Mouse (Mus musculus) gastrocnemius, postnatal 4 days (tissue): ENCODE measurements around the gene Nfatc2. TPM values are rescaled to one million over a fixed set of nuclear protein-coding genes. Genes with fewer than 3 reads are reported as not detected.

ENCODE experiments used
- DNase-seq, 2 experiments: peaks; one replicate each; pipeline ENCODE4 v3.0.0; 2021 to 2022; ENCODE audit warnings: low spot score in 2 of 2, mixed read lengths in 2 of 2
- long read RNA-seq, 2 experiments: library from polyadenylated mRNA; stranded (forward); transcript quantifications; one replicate each; pipeline ENCODE4 v2.0.0; 2021
- total RNA-seq, 2 experiments: library from RNA; stranded (reverse); gene quantifications; 2 replicates each; pipeline ENCODE4 v1.2.3; 2021

Gene Nfatc2
- total RNA-seq, result 10 to 100 TPM; 23.5 to 24.7 TPM
- long read RNA-seq, experiment 1, full-length matches to known transcripts, result 7 of 11 reads
- long read RNA-seq, experiment 1, partial matches to known transcripts, result 3 of 11 reads
- long read RNA-seq, experiment 1, other reads (novel, unspliced or antisense), result 1 of 11 reads
- long read RNA-seq, experiment 2, transcript Nfatc2-201 (7 exons, 2,310 nt), result major isoform, 7 of 15 reads
- long read RNA-seq, experiment 2, partial matches to known transcripts, result 6 of 15 reads
- long read RNA-seq, experiment 2, other reads (novel, unspliced or antisense), result 2 of 15 reads

DNA sequence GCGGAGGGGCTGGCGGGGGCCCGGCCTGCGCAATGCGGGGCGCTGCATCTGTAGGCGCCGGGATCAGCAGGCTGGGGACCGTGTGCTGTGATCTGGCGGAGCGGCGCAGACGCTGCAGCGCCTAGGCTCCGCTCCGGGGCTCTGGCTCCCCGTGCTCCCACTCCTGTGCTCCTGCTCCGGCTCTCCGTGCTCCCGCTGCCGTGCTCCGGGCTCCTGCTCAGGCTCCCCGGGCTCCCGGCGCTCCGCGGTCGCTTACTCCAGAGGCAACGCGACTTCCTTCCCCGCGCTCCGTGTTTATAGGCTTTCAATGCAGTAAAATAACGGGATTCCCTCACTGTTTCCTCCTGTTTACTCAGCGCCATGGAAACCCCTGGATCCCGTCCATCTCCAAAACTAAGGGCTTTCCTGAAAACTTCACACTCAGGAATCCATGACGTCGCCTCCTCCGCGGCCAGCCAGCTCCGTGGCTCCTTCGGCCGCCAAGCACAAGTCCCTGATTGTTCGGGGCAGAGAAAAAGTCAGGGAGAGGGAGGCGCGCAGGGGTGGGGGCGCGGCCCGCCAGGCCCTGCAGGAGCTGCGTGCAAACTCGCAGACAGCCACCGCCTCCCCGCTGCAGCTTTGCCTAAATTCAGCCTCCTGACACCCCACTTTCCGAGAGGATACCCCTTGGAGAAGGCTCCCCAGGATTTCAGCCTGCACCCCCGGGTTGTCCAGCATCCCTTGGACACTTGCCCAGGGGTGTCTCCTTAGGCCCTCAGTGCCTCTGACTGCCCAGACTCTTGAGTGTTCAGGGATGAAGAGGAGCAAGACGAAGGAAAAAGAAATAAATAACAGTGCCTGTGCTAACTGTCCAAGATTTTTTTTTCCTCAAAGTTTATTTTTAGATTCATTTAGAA lies at the start of gene Nfatc2:
Gene Nfatc2, minus strand, starts transcription at position 167 of the 896 bp plus-strand sequence.
- peak; percentile 82 to 92 for DNase-seq

DNA sequence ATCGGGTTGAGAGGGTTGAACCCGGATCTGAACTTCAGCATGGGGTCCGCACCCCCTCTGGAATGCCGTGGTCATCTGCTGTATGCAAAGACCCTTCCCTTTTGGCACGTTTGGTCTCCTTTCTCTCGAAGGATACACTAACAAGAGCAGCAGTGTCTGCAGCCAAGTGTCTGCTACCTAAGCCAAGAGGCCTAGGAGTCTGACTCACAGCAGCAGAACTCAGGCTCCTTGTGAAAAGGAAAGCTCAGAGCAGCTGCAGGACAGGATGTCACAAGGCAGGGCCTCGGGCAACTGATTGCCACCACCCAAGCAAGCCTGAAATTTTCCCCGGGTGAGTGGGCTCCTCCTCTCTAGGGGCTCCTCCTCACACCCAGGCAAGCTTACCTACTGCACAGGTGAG lies 46.7 kb upstream of the Nfatc2 start:
- DNase-seq, result no peak

DNA sequence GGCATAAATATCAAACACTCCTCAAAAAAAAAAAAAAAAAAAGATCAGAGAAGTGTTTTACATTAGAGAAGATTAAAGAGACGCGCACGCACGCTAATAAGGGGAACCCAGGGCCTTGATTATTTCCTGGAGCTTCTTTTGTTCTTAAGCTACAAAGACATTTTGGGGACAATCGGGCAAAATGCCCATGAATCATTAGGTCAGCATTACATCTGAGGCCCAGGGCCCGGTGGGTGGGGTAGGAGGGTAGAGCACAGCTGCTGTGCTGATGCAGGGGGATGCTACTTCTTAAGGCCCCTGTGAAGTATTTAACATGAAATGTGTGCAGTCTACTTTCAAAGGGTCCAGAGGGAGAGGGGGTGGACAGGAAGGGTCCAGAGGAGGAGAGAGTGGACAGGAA lies 43.4 kb upstream of the Nfatc2 start:
- DNase-seq, result no peak

DNA sequence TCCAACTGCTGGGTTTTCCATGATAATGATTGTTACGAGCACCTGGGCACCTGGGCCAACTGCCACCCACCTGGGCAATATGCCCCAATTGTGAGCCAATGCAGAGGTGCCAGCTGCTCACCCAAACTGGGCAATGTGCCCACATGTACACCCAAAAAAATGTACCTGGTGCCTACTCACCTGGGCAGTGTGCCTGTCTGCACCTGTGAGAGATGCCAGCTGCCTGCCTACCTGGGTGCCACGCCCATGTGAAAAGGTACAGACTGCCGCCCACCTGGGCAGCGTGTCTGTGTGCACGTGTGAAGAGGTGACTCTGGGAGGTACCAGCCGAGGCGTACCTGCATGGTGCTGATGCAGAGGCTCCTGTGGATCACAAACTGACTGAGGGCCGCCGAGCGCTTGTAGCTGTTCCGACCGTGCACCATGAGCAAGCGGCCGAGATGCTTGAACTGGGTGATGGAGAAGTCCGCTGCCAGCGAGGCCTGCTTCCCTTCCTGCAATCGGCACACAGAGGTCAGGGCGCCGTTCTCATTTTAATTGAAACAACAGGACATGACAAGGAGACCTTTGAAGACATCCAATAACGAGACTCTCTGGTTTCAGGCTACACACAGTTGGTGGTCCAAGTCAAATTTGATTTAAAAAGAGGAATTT lies 42.2 kb upstream of the Nfatc2 start:
- DNase-seq, result no peak

DNA sequence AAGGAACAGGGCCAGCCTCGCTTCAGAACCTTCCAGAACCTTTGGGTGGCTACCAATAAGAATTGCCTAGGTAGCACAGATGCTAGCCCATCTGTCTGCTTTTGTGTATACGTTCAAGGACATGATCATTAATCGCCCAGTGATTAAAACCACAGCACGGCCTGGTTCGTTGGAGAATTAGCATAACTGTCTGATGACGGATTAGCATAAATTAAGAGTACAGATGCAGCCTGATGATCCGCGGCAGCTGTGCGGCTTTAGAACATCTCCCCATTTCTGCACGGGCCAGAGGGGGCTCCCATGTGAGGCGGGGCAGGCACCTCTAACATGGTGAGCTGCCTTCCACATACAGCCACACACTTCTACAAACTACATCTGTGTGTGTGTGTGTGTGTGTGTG lies 40.7 kb upstream of the Nfatc2 start:
- no peak for DNase-seq

DNA sequence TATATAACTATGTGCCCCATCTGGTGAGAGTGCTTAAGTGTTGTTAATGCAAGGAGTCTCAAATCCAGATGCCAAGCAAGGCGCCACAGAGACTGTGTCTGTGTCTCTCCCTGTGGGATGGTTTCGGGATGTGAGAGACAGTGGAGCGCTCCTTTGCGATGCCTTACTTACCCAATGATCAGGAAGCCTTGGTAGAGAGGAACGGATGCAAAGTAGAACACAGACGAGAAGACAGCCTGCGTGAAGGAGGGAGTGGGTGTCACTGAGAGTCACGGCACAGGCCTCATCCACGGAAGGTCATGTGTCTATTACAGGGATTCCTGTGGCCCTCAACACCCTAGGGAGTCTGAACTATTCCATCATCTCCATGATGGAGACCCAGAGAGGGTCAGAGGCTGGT lies 39.0 kb upstream of the Nfatc2 start:
- DNase-seq, result no peak

DNA sequence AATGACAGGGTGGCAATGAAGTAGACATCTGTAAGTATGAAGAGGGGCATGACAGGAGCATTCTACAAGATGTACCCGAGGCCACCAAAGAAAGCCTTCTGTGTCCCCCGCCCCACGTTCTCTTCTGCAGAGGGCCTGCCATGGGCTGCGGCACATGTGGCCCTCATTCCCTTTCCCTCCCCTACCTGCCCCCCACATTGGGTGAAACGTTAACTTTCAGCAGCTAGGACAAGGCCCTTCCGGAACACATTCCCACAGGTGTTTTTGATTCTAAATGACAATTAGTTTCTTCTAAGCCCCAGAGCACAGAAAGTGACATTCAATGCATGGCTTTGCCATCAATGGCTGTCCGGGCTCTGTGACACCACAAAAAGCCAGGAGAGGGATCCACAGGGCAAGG lies 33.4 kb upstream of the Nfatc2 start:
- no peak for DNase-seq

DNA sequence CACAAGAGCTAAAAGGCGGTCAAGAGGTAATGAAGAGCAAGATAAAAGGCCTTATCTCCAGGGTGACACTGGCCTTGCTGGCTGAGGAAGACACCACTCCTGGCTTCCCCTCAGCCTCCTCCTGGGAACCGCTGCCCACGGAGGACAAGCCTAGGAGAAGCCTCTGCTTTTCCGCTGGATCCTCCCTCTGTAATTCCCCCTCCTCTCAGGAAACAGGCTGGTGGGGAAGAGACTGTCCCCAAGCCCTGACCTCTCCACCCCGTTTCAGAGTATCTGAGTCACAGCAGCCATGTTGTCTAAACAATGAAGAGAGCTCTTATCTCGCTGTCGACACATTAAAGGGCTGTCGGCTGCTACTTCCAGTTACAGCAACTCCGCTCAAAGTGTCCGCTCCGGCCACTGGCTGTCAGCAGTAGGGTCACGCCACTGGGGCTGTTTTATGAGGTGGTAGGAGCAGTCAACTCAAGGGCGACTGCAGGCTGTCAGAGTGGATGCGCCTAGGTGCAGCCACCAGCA lies 31.9 kb upstream of the Nfatc2 start:
- DNase-seq, result no peak

DNA sequence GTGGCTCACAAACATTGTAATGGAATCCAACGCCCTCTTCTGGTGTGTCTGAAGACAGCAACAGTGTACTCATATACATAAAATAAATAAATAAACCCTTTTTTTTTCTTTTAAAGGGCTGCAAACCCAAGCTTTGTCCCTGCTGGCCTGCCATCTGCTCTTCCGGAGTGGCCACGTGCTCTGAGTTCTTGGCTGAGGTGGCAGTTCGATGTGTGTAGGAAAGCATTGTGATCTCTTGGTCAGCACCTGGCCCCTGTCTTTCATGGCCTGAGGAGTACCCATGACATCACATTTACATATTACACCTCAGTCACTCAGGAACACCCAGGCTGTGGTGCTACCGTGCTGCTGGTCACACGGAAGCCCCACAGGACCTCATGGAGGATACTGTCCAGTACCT lies 31.1 kb upstream of the Nfatc2 start:
- no peak for DNase-seq

DNA sequence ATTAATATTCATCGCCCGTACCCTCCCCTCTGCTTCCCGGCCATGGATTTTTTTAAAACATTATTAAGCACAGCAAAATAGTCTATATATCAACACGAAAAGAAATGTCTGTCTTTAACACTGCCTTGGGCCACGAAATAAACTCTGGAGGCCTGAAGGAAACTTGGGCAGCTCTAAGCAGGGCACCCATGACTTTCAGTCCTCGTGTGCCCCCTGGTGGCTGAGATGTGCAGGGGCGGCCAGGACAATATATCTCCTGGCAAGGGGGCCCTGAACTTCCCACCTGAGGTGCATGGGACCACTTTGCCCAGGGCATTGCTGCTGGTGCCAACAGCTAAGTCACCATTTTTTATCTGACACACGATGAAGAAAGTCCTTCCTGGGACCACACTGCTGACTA lies 27.3 kb upstream of the Nfatc2 start:
- peak; percentile 77 to 83 for DNase-seq

DNA sequence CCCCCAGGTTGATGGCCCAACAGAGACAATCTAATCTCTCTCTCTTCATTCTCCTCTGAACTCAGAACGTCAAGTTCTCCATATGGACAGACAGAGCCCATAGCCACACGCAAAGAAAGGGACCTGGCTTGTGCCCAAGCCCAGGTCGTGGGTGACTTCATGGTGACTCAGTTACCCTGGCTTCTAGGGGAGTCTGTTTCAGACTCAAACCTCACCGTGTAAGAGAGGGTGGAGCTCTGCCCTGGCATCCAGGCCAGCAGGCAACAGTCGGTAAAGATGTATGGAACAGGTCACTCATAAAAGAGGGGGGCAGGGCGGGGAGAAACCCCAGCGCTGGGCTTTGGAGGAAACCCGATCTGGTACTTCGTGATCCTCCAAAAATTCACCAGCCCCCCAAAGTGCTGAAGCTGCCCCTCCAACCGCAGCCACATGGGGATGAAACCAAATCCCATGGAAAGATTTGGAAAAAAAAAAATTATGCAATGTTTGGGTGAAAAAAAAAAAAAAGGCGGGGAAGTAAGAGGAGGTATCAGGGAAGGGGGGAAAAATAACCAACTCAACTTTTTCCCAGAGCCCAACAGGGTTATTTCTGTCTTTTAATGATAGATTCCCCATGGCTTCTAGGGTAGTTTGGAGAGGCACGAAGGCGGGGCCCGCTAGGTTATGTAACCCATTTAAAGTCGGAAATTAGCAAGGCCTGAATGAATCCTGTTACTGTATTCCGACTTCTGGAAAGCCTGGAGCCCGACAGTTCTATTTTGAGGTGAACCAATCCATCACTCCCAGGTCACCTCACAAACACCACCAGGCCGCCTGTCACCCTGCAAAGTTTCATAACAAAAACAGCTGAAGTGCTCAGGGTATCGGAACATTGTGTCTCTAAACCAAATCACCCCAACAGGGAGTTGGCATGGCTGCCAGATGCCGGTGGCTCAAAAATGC lies 26.6 kb upstream of the Nfatc2 start:
- no peak for DNase-seq

DNA sequence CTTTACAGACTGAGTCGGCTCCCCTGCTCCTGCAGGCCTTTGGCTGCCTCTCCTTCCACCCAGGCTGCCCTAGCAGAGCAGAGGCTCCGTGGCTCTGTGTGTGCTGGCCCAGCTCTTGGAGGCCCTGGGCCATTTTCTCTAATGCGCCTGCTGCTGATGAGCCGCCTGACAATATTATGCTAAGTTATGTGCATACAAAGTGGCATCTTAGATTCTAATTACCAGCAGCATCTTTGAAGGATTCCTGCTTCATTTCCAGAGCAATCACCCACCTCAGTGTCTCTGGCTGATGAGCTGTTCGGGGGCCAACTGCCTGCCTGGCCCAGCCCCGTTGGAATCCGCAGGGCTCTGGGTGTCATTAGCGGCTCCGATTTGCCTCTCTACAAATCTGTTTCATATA lies 24.9 kb upstream of the Nfatc2 start:
- DNase-seq, result no peak

DNA sequence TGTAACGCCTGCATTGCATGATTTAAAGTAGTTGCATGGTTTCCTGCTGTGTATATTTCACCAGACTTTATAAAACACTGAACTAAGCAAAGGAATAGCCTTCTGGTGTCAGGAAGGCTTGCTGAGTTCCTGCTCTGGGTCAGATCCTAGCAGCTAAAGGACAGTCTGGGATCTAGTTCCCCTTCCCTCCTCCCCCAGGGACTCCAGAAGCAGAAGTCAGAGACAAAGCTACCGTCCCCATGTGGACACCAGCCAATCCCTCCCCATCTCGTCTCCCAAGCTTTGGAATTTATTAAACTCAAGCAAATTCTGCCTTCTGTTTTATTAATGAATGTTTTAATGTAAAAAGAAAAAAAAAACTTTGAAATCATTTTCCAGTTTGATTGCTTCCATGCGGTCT lies 23.6 kb upstream of the Nfatc2 start:
- DNase-seq, result no peak

DNA sequence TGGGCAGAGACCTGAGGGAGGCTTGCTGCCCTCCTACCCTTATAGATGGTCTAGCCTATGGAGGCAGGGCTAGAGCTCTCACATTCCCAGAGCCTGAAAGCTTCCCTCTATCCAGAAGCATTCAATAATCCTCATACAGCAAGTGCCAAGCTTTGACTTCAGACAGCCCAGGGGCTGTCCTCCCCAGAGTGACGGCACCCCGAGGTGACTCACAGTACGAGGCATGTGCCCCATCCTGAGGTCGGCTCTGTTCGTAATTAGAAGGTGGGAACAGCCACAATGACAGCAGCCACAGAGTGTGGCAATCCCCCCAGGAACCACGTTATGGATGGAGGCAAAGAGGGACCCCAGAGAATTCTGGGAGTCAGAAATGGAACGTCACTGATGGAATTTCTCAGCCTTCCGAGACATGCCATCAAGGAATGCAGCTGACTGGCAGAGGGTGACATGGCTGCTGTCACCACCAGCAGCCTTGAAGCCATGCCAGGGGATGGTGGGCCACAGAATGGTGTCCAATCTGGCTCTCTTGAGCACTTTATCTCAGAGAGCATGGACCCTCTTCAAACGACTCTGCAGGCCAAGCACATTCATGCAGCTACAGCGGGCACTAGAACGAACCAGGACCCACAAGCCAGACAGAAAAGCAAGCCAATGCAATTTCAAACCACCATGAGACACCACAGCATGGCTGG lies 19.8 kb upstream of the Nfatc2 start:
- no peak for DNase-seq

DNA sequence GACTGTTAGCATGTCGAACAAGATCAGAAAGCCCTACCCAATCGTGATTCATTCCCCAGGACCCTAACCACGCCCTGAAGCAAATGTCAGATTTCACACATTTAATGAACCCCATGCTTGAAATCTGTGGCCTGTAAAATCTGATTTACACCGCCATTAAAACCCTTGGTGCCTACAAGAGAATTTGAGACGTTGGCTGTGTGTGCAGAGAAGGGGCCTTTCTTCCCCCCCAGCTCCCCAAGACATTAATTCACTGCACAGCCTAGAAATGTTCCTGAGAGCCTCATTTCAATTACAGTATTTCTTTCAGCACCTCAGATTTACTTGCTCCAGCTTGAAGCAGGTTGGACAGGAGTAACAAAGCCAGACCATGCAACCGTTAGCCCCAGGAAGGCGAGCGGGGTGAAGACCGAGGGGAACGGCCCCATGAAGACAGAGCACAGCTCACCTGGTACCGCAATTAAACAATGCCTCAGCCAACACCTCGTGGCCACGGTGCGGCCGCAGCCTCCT lies 16.8 kb upstream of the Nfatc2 start:
- no peak for DNase-seq

DNA sequence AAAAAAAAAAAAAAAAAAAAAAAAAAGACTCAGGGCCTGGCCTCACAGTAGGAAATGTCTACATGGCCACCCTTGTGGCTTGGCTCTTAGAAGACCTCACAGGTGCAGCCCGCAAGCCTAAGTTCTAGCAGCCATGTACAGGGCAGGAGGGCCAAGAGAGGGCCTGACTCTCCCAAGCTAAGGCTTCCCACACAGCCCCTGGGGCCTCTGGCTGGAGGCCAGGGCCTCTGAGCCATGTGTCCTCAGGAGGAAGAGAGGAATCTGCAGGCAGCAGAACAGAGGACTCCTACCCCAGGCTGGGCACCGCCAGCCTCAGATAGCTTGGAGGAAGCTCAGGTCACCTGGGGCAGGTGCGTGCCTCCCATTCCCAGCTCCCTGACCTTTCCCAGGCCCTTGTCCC lies 13.7 kb upstream of the Nfatc2 start:
- no peak for DNase-seq

DNA sequence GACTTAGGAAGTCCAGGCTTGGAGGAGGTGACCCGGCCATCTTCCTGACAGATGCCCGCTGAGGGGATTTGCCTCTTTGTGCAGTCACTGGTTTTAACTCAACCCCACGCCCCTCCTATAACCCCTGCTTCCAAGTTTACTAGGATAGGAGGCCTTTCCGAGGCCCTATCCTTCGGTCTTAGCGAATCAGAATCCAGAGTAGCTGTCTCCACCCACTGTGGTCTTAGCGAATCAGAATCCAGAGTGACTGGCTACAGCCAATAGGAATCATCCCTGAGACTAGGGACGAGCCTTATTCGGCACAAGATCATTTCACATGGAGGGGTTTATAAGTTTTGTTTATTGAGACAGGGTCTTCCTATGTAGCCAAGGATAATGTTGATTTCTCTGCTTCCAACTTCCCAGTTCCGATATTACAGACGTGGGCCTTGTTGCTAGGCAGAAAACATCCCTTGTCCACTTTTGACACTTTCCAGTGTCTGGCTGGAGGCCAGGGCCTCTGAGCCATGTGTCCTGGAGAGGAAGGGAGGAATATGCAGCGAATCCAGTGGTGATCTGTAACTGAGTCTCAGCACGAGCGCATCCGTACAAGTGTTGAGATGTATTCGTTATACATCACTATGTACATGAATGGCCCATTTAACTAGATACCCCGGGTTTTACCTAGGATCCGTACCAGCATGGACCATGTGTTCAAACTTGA lies 12.9 kb upstream of the Nfatc2 start:
- DNase-seq, result no peak

DNA sequence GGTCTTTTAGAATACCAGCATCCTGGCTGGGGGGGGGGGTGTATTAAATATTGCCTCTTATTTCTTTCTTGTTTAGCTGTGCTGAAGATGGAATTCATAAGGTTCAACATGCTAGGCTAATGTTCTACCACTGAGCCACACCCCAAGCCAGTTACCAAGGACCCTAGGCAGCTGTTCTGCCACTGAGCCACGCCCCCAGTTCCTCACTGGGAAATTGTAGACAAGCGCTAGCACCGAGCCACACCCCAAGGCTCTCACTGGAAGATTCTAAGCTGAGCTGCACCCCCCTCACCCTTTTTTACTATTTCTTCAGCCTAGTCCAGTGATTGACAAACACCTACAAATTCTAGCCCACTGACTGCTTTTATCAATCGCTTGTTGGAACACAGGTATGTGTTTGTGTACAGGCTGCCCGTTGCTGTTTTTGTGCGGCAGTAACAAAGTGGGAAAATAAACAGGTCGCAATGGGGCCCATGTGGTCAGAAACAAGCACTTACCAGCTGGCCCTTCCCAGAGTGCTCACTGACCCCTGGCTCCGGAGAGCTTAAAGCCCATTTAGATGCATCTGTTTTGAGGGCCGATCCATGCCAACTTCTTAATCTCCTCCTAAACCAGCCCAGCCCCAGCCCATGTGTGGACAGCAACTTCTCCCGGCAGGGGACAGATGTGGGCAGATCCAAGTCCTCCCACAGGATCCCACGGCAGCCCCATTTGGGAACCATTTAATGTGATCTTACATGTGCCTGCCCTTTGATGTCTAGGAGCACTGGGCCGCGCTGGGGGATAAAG lies 11.8 kb upstream of the Nfatc2 start:
- no peak for DNase-seq
